Mouse (Mus musculus): ENCODE measurements around the gene Hist1h3g. TPM values are rescaled to one million over a fixed set of nuclear protein-coding genes. Genes with fewer than 3 reads are reported as not detected.
A peak's percentile ranks its signal among the peaks of the same experiment; 100 is the strongest.

Gene Hist1h3g
- total and polyA plus RNA-seq, 3 experiments = 5.2 to 441 TPM; not detected in 1

GRCm38 (mm10) chr13:23513517-23513916, 21.7 kb upstream of the Hist1h3g start:
- no peaks in the 10 kb centered on the region for H3K79me2 ChIP-seq (ENCODE audit: control insufficient read depth, insufficient read depth, low read length, poor library complexity)
- H3K36me3 ChIP-seq (ENCODE audit: control insufficient read depth in 1 of 2, insufficient read depth in 2 of 2, low read length in 2 of 2) = peaks cover 0 to 3% of the 10 kb centered on the region in 2 experiments; a peak in 1 of 4 replicates
- no peak overlapping the region for H3K27ac ChIP-seq (ENCODE audit: control insufficient read depth, low read depth, low read length)
- TF ChIP-seq ZNF384 (IDR thresholded peaks at IDR 0.05; ENCODE audit: low read depth, low read length) (no peak), SIN3A (IDR thresholded peaks at IDR 0.05; ENCODE audit: low read length) (no peak)
- no peak overlapping the region for H3K4me3 ChIP-seq (ENCODE audit: control insufficient read depth in 1 of 2, insufficient read depth in 1 of 2, low read depth in 2 of 2, low read length in 2 of 2)
- no peak for DNase-seq (ENCODE audit: low read depth, low spot score)
- H3K9me3 ChIP-seq (replicated peaks; ENCODE audit: insufficient read depth, low read length) = no peaks in the 10 kb centered on the region
- H3K4me1 ChIP-seq (ENCODE audit: control insufficient read depth in 1 of 2, insufficient read depth in 2 of 2, low read length in 2 of 2) = peaks cover 0 to 5% of the 10 kb centered on the region in 2 experiments; a peak in 2 of 4 replicates
- no peaks in the 10 kb centered on the region for H3K27me3 ChIP-seq (ENCODE audit: control insufficient read depth in 1 of 2, insufficient read depth in 2 of 2, low read length in 2 of 2)
- no peak overlapping the region for H3K9ac ChIP-seq (ENCODE audit: control insufficient read depth, low read depth, low read length, poor library complexity, severe bottlenecking)

DNA sequence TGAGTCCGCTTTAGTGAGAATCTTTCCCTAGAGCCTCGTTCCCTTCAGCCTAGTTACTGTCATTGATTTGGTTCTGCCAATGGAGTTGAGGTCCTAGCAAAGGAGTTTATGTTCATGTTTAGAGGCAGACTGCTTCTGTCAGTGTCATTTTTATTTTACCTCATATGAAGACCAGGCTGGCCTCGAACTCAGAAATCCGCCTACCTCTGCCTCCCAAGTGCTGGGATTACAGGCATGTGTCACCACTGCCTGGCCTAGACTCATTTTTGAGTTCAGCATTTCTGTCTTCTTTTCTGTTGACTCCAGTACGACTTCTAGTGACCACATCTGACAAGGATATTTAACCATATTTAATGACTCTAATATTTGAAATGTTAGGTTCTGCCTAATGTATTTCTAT, 19.9 kb upstream of the Hist1h3g start:
- Histone ChIP-seq H3K9ac (ENCODE audit: control insufficient read depth, low read depth, low read length, poor library complexity, severe bottlenecking) (no peak overlapping the region), H3K27ac (ENCODE audit: control insufficient read depth, low read depth, low read length) (no peak overlapping the region), H3K9me3 (replicated peaks; ENCODE audit: insufficient read depth, low read length) (no peaks in the 10 kb centered on the region), H3K79me2 (ENCODE audit: control insufficient read depth, insufficient read depth, low read length, poor library complexity) (no peaks in the 10 kb centered on the region), H3K36me3 (ENCODE audit: control insufficient read depth in 1 of 2, insufficient read depth in 2 of 2, low read length in 2 of 2) (peaks cover 0 to 9% of the 10 kb centered on the region in 2 experiments; a peak in 2 of 4 replicates), H3K4me1 (ENCODE audit: control insufficient read depth in 1 of 2, insufficient read depth in 2 of 2, low read length in 2 of 2) (peaks cover 0 to 8% of the 10 kb centered on the region in 2 experiments; a peak in 2 of 4 replicates), H3K27me3 (ENCODE audit: control insufficient read depth in 1 of 2, insufficient read depth in 2 of 2, low read length in 2 of 2) (no peaks in the 10 kb centered on the region), H3K4me3 (ENCODE audit: control insufficient read depth in 1 of 2, insufficient read depth in 1 of 2, low read depth in 2 of 2, low read length in 2 of 2) (no peak overlapping the region)
- no peak for TF ChIP-seq EP300 (IDR thresholded peaks at IDR 0.05; ENCODE audit: low read depth in 1 of 2, low read length in 2 of 2)
- TF ChIP-seq TBP (IDR thresholded peaks at IDR 0.05; ENCODE audit: low read depth, low read length) = peak; percentile 83
- TF ChIP-seq RAD21 (IDR thresholded peaks at IDR 0.05; ENCODE audit: low read depth, low read length) = no peak
- TF ChIP-seq ZMIZ1 (IDR thresholded peaks at IDR 0.05; ENCODE audit: low read depth, low read length) = no peak
- TF ChIP-seq SMC3 (IDR thresholded peaks at IDR 0.05; ENCODE audit: low read depth, low read length) = no peak
- peak; percentile 81 for DNase-seq (ENCODE audit: low read depth, low spot score)

DNA sequence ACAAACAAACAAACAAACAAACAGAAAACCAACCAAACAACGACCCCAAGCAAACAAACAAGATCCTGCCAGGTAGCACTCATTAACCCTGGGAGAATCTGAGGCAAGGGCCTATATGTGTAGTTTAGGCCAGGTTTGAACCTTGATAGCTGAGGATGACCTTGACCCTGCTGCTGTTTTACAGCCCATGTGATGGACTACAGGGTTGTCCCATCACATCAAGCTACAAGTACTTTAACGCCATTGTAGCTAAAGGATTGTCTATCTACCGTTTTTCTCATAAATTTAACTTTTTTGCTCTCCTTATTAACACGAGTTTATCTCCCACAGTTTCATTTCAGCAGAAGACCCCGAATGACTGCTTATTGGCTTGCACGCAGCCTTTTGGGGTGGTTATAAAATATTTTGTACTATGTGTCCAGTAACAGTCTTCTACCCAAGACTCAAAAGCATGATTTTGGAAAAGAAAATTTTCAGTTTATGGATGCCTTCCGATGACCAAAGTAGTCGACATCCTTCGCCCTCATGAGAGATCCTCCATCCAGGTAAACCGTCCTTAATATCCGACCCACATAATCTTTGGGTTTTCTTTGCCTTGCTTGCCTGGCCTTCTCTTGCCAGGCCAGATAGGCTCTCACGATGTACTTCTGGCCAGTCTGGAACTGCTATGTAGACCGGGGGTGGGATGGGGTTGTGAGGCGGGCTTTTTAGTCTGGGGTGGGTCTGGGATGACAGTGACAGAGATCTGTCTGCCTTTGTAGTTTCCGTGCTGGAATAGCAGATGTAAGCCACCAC, 19.2 kb upstream of the Hist1h3g start:
- Histone ChIP-seq H3K27me3 (ENCODE audit: control insufficient read depth in 1 of 2, insufficient read depth in 2 of 2, low read length in 2 of 2) (no peaks in the 10 kb centered on the region), H3K27ac (ENCODE audit: control insufficient read depth, low read depth, low read length) (no peak overlapping the region), H3K36me3 (ENCODE audit: control insufficient read depth in 1 of 2, insufficient read depth in 2 of 2, low read length in 2 of 2) (peaks cover 0 to 17% of the 10 kb centered on the region in 2 experiments; a peak in 2 of 4 replicates), H3K9me3 (replicated peaks; ENCODE audit: insufficient read depth, low read length) (no peaks in the 10 kb centered on the region), H3K79me2 (ENCODE audit: control insufficient read depth, insufficient read depth, low read length, poor library complexity) (no peaks in the 10 kb centered on the region), H3K9ac (ENCODE audit: control insufficient read depth, low read depth, low read length, poor library complexity, severe bottlenecking) (peak overlapping the region; percentile 47; the same call in 1 of the 2 replicates), H3K4me3 (ENCODE audit: control insufficient read depth in 1 of 2, insufficient read depth in 1 of 2, low read depth in 2 of 2, low read length in 2 of 2) (peak overlapping the region; percentile 51 to 59), H3K4me1 (ENCODE audit: control insufficient read depth in 1 of 2, insufficient read depth in 2 of 2, low read length in 2 of 2) (peaks cover 0 to 12% of the 10 kb centered on the region in 2 experiments; a peak in 2 of 4 replicates)
- peak; percentile 46 for DNase-seq (ENCODE audit: low read depth, low spot score)
- no peak for TF ChIP-seq EP300 (IDR thresholded peaks at IDR 0.05; ENCODE audit: low read depth in 1 of 2, low read length in 2 of 2)
- no peak for TF ChIP-seq JUND (IDR thresholded peaks at IDR 0.05; ENCODE audit: low read depth, low read length)
- TF ChIP-seq MYB (IDR thresholded peaks at IDR 0.05; ENCODE audit: low read depth, low read length) = no peak
- TF ChIP-seq MEF2A (IDR thresholded peaks at IDR 0.05; ENCODE audit: extremely low read depth, insufficient replicate concordance, low read depth, low read length, poor library complexity, severe bottlenecking) = no peak
- no peak for TF ChIP-seq NRF1 (IDR thresholded peaks at IDR 0.05; ENCODE audit: insufficient read depth, low read depth, low read length, poor library complexity, severe bottlenecking)
- no peak for TF ChIP-seq USF2 (IDR thresholded peaks at IDR 0.05; ENCODE audit: borderline replicate concordance in 1 of 2, insufficient read depth in 1 of 2, low read depth in 1 of 2, low read length in 2 of 2)
- TF ChIP-seq TBP (IDR thresholded peaks at IDR 0.05; ENCODE audit: low read depth, low read length) = peak; percentile 89

Data from MEL (cell line).